Mouse (Mus musculus): ENCODE data around the gene Rps6kb2. TPM values are rescaled to one million over a fixed set of nuclear protein-coding genes. Genes with fewer than 3 reads are reported as not detected.

Gene Rps6kb2
- polyA plus RNA-seq, 1 experiment from 2014 or later: 35.1 TPM

- H3K4me1 ChIP-seq (replicated peaks; ENCODE audit: control insufficient read depth, insufficient read depth, low read length): peaks cover 5% of the 10 kb centered on the region
- no peak for ATAC-seq
- H3K36me3 ChIP-seq (ENCODE audit: control insufficient read depth, insufficient read depth): peaks cover 73% of the 10 kb centered on the region
- 0 out of 2 replicates have a peak overlapping the region, but pooled peaks have one; percentile 97 for H3K27ac ChIP-seq (ENCODE audit: low read depth, low read length)
- no peaks in the 10 kb centered on the region for H3K9me3 ChIP-seq (ENCODE audit: control insufficient read depth)
- no peaks in the 10 kb centered on the region for H3K27me3 ChIP-seq (replicated peaks; ENCODE audit: control insufficient read depth, insufficient read depth, low read length)
- TF ChIP-seq CTCF (IDR thresholded peaks at IDR 0.05; ENCODE audit: low read depth): no peak
- peak overlapping the region; percentile 11; the same call in 1 of the 2 replicates for H3K9ac ChIP-seq (ENCODE audit: low read depth, low read length)
- no peak overlapping the region for H3K4me2 ChIP-seq (replicated peaks; ENCODE audit: low read depth)
- no peak overlapping the region for H3K4me3 ChIP-seq (ENCODE audit: low read depth, low read length)
- WGBS: 96% methylated on average over 10 of the region's 10 CpGs
Observed at GRCm38 (mm10) chr19:4115144-4115543, 48.0 kb downstream of the Rps6kb2 start.

- 0 out of 2 replicates have a peak overlapping the region, but pooled peaks have one; percentile 11 for H3K9ac ChIP-seq (ENCODE audit: low read depth, low read length)
- H3K36me3 ChIP-seq (ENCODE audit: control insufficient read depth, insufficient read depth): peaks cover 73% of the 10 kb centered on the region
- WGBS: 59% methylated on average over 10 of the region's 10 CpGs
- peak overlapping the region; percentile 97 for H3K27ac ChIP-seq (ENCODE audit: low read depth, low read length)
- H3K4me3 ChIP-seq (ENCODE audit: low read depth, low read length): no peak overlapping the region
- no peaks in the 10 kb centered on the region for H3K9me3 ChIP-seq (ENCODE audit: control insufficient read depth)
- H3K4me2 ChIP-seq (replicated peaks; ENCODE audit: low read depth): no peak overlapping the region
- no peak for TF ChIP-seq CTCF (IDR thresholded peaks at IDR 0.05; ENCODE audit: low read depth)
- no peaks in the 10 kb centered on the region for H3K27me3 ChIP-seq (replicated peaks; ENCODE audit: control insufficient read depth, insufficient read depth, low read length)
- H3K4me1 ChIP-seq (replicated peaks; ENCODE audit: control insufficient read depth, insufficient read depth, low read length): peaks cover 5% of the 10 kb centered on the region
- ATAC-seq: no peak; the same call in 1 of the 2 replicates
Observed at GRCm38 (mm10) chr19:4114551-4114950, 48.6 kb downstream of the Rps6kb2 start.

GRCm38 (mm10) chr19:4113806-4114230 is 49.3 kb downstream of the Rps6kb2 start:
- peak overlapping the region; percentile 35 for H3K9ac ChIP-seq (ENCODE audit: low read depth, low read length)
- H3K9me3 ChIP-seq (ENCODE audit: control insufficient read depth): no peaks in the 10 kb centered on the region
- peaks cover 5% of the 10 kb centered on the region for H3K4me1 ChIP-seq (replicated peaks; ENCODE audit: control insufficient read depth, insufficient read depth, low read length)
- peak; percentile 85 for ATAC-seq
- H3K27me3 ChIP-seq (replicated peaks; ENCODE audit: control insufficient read depth, insufficient read depth, low read length): no peaks in the 10 kb centered on the region
- peak overlapping the region; percentile 97 for H3K27ac ChIP-seq (ENCODE audit: low read depth, low read length)
- peaks cover 71% of the 10 kb centered on the region for H3K36me3 ChIP-seq (ENCODE audit: control insufficient read depth, insufficient read depth)
- no peak overlapping the region for H3K4me3 ChIP-seq (ENCODE audit: low read depth, low read length)
- TF ChIP-seq CTCF (IDR thresholded peaks at IDR 0.05; ENCODE audit: low read depth): no peak
- H3K4me2 ChIP-seq (replicated peaks; ENCODE audit: low read depth): peak overlapping the region; percentile 46
- 14% methylated on average over 5 of the region's 5 CpGs for WGBS

- peak; percentile 71 for ATAC-seq
- no peak overlapping the region for H3K4me3 ChIP-seq (ENCODE audit: low read depth, low read length)
- no peak for TF ChIP-seq CTCF (IDR thresholded peaks at IDR 0.05; ENCODE audit: low read depth)
- peak overlapping the region; percentile 46 for H3K4me2 ChIP-seq (replicated peaks; ENCODE audit: low read depth)
- H3K9me3 ChIP-seq (ENCODE audit: control insufficient read depth): no peaks in the 10 kb centered on the region
- peaks cover 68% of the 10 kb centered on the region for H3K36me3 ChIP-seq (ENCODE audit: control insufficient read depth, insufficient read depth)
- WGBS: 30% methylated on average over 13 of the region's 13 CpGs
- peak overlapping the region; percentile 35 for H3K9ac ChIP-seq (ENCODE audit: low read depth, low read length)
- H3K4me1 ChIP-seq (replicated peaks; ENCODE audit: control insufficient read depth, insufficient read depth, low read length): peaks cover 5% of the 10 kb centered on the region
- H3K27ac ChIP-seq (ENCODE audit: low read depth, low read length): peak overlapping the region; percentile 97
- no peaks in the 10 kb centered on the region for H3K27me3 ChIP-seq (replicated peaks; ENCODE audit: control insufficient read depth, insufficient read depth, low read length)
Observed at GRCm38 (mm10) chr19:4113186-4113805, 49.9 kb downstream of the Rps6kb2 start.

- no peak for TF ChIP-seq CTCF (IDR thresholded peaks at IDR 0.05; ENCODE audit: low read depth)
- Histone ChIP-seq H3K4me2 (replicated peaks; ENCODE audit: low read depth) (no peak overlapping the region), H3K27me3 (replicated peaks; ENCODE audit: control insufficient read depth, insufficient read depth, low read length) (no peaks in the 10 kb centered on the region), H3K4me3 (ENCODE audit: low read depth, low read length) (no peak overlapping the region), H3K9me3 (ENCODE audit: control insufficient read depth) (no peaks in the 10 kb centered on the region), H3K27ac (ENCODE audit: low read depth, low read length) (peak overlapping the region; percentile 97), H3K4me1 (replicated peaks; ENCODE audit: control insufficient read depth, insufficient read depth, low read length) (peaks cover 5% of the 10 kb centered on the region), H3K9ac (ENCODE audit: low read depth, low read length) (no peak overlapping the region), H3K36me3 (ENCODE audit: control insufficient read depth, insufficient read depth) (peaks cover 59% of the 10 kb centered on the region)
- WGBS: 95% methylated on average over 26 of the region's 26 CpGs
- ATAC-seq: no peak
Observed at GRCm38 (mm10) chr19:4112063-4112960, 50.8 kb downstream of the Rps6kb2 start.

- TF ChIP-seq CTCF (IDR thresholded peaks at IDR 0.05; ENCODE audit: low read depth): no peak
Observed at GRCm38 (mm10) chr19:4108535-4108934, 54.6 kb downstream of the Rps6kb2 start.

More at GRCm38 (mm10) chr19:4108535-4108934, 54.6 kb downstream of the Rps6kb2 start:
- H3K36me3 ChIP-seq (ENCODE audit: control insufficient read depth, insufficient read depth): peaks cover 46% of the 10 kb centered on the region
- no peaks in the 10 kb centered on the region for H3K9me3 ChIP-seq (ENCODE audit: control insufficient read depth)
- H3K4me1 ChIP-seq (replicated peaks; ENCODE audit: control insufficient read depth, insufficient read depth, low read length): peaks cover 5% of the 10 kb centered on the region
- no peak overlapping the region for H3K4me3 ChIP-seq (ENCODE audit: low read depth, low read length)
- H3K27me3 ChIP-seq (replicated peaks; ENCODE audit: control insufficient read depth, insufficient read depth, low read length): no peaks in the 10 kb centered on the region
- H3K9ac ChIP-seq (ENCODE audit: low read depth, low read length): no peak overlapping the region
- H3K4me2 ChIP-seq (replicated peaks; ENCODE audit: low read depth): no peak overlapping the region
- ATAC-seq: no peak
- no peak overlapping the region for H3K27ac ChIP-seq (ENCODE audit: low read depth, low read length)
- 90% methylated on average over 9 of the region's 9 CpGs for WGBS

Measured in intestine, postnatal 0 days (tissue).